Mouse (Mus musculus): ENCODE data around the gene Rpusd1. TPM values are rescaled to one million over a fixed set of nuclear protein-coding genes. Genes with fewer than 3 reads are reported as not detected.

Gene Rpusd1
- polyA plus RNA-seq (2012; rRNA removed), result 22.5 and 24.8 TPM in 2 replicates

DNA sequence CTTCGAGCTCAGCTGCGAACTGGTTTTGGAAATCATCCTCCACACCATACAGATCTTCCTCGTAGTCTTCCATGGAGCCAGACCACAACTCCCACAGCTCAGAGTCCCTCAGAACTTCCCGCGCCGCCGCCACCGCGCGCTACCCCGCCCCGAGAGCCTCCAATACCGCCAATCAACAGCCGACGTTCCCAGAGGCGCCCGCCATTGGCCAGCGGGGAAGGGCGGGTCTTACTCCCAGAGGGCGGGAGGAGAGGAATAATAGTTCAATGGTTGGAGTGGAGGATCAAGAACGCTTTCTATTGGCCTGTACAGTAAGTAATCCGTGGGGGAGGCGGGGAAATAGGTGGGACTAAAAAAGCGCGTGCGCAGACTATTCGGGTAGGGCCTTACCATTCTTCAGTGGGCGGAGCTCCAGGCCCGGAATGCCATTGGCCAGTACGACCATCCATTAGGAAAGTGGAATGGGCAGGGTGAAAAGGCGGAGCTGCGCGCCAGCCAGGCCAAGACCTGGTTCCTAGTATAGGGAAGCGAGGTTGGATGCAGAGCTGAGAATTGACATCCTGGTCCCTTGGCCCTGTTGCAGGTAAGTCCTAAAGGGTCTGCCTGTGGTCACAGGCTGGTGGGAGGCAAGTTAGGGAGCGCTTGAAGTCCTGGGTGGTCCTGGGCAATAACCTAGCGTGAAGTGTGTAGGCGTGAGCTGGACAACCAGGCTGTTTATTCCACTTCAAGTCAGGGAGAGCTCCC is at the start of gene Rpusd1, which contains the start of gene Chtf18:
Rpusd1 (plus strand) TSS at position 406 of the 744 bp plus-strand sequence.
Chtf18 (minus strand) TSS at position 155 of the 744 bp plus-strand sequence.

GRCm38 (mm10) chr17:25716711-25717637 is 10.5 kb upstream of the Rpusd1 start, which contains the start of gene Gng13:
Gene Gng13, plus strand, starts transcription at chr17:25717171.

GRCm38 (mm10) chr17:25735745-25736144 is 8.3 kb downstream of the Rpusd1 start, which contains the start of gene Mslnl:
Gene Mslnl, plus strand, starts transcription at chr17:25736042.

DNA sequence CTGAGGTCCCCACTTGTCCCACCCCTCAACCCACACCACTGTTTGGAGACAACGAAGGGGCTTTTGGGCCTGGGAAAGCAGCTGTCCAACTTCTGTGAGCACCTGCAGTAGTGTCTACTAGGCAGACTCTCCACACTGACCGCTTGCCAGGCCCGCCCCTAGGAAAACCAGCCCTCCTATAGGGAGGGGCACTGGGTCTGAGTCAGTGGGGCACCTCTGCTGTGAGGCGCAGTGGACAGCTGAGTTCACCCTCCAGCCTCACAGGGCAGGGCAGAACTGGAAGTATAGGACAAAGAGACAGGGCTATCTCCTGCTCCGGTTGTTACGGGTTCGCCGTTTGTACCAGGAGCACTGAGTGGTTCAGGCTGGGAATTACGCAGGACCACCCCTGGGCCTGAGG is 26.8 kb downstream of the Rpusd1 start, which contains the start of gene Msln:
Msln (minus strand) TSS at position 138 of the 400 bp plus-strand sequence.

DNA sequence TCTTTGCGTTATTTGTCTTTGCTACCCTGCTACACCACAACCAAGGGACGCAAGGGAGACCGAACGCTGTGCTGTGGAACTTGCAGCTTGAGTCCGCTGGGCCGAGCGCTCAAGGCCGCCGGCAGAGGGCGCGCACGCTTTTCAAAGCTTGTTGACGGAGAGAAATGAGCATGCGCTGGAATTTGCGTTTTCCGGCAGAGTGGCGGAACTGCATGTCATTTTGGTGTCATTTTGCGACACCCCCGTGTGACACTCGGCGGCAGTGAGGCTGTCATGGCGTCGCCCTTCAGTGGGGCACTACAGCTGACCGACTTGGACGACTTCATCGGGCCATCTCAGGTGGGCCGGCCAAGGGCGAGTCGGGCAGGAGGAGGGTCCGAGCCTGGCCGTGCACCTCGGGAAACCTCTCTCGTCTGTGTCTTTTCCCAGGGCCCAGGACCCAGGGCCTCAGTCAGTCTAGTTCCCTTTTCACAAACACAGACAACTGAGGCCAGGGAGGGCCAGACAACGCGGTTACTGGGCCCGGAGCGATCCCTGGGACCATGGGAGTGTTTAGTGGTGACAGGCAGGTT is 46.2 kb downstream of the Rpusd1 start, which contains the start of gene Narfl:
Narfl (plus strand) TSS at position 228 of the 572 bp plus-strand sequence.

Other genes with a start within 250 kb of the Rpusd1 start
- 0.04 TPM in 1 of 2 replicates, not detected in the other for gene Sstr5, start 230.4 kb upstream of the Rpusd1 start, polyA plus RNA-seq (2012; rRNA removed)
- 0.38 and 0.73 TPM in 2 replicates for gene Sox8, start 157.0 kb upstream of the Rpusd1 start, polyA plus RNA-seq (2012; rRNA removed)
- gene Lmf1, start 148.6 kb upstream of the Rpusd1 start, polyA plus RNA-seq (2012; rRNA removed), result 9.1 and 11.0 TPM in 2 replicates
- gene Gng13, start 10.5 kb upstream of the Rpusd1 start, polyA plus RNA-seq (2012; rRNA removed), result 0.09 and 0.11 TPM in 2 replicates
- 3.3 TPM in 2 replicates for gene Chtf18, start 251 bp upstream of the Rpusd1 start, polyA plus RNA-seq (2012; rRNA removed)
- gene Mslnl, start 8.4 kb downstream of the Rpusd1 start, polyA plus RNA-seq (2012; rRNA removed), result 0.24 and 0.38 TPM in 2 replicates
- gene Msln, start 26.7 kb downstream of the Rpusd1 start, polyA plus RNA-seq (2012; rRNA removed), result 3.5 and 10.2 TPM in 2 replicates
- gene Narfl, start 46.1 kb downstream of the Rpusd1 start, polyA plus RNA-seq (2012; rRNA removed), result 7.1 and 8.7 TPM in 2 replicates
- 31.2 and 41.5 TPM in 2 replicates for gene Haghl, start 58.0 kb downstream of the Rpusd1 start, polyA plus RNA-seq (2012; rRNA removed)
- gene Ccdc78, start 58.9 kb downstream of the Rpusd1 start, polyA plus RNA-seq (2012; rRNA removed), result 0.18 TPM in 1 of 2 replicates, not detected in the other
- 68.2 and 76.3 TPM in 2 replicates for gene Fam173a, start 65.2 kb downstream of the Rpusd1 start, polyA plus RNA-seq (2012; rRNA removed)
- gene AC134908.4, start 68.0 kb downstream of the Rpusd1 start, polyA plus RNA-seq (2012; rRNA removed), result 0.63 TPM in 1 of 2 replicates, not detected in the other
- gene Metrn, start 69.5 kb downstream of the Rpusd1 start, polyA plus RNA-seq (2012; rRNA removed), result 20.0 and 33.4 TPM in 2 replicates
- 3.9 TPM in 2 replicates for gene Fbxl16, start 81.4 kb downstream of the Rpusd1 start, polyA plus RNA-seq (2012; rRNA removed)
- gene Wdr24, start 96.0 kb downstream of the Rpusd1 start, polyA plus RNA-seq (2012; rRNA removed), result 16.1 and 17.1 TPM in 2 replicates
- gene Jmjd8, start 101.2 kb downstream of the Rpusd1 start, polyA plus RNA-seq (2012; rRNA removed), result 42.8 and 51.7 TPM in 2 replicates
- gene Stub1, start 105.7 kb downstream of the Rpusd1 start, polyA plus RNA-seq (2012; rRNA removed), result 80.7 and 84.9 TPM in 2 replicates
- gene Rhbdl1, start 109.6 kb downstream of the Rpusd1 start, polyA plus RNA-seq (2012; rRNA removed), result 23.2 and 35.2 TPM in 2 replicates
- 51.3 and 66.3 TPM in 2 replicates for gene Gm20683, start 114.1 kb downstream of the Rpusd1 start, polyA plus RNA-seq (2012; rRNA removed)
- 46.7 and 73.7 TPM in 2 replicates for gene Rhot2, start 117.2 kb downstream of the Rpusd1 start, polyA plus RNA-seq (2012; rRNA removed)
- gene Wdr90, start 133.8 kb downstream of the Rpusd1 start, polyA plus RNA-seq (2012; rRNA removed), result 15.9 and 22.1 TPM in 2 replicates
- 114 and 227 TPM in 2 replicates for gene Mcrip2, start 141.1 kb downstream of the Rpusd1 start, polyA plus RNA-seq (2012; rRNA removed)
- 87.6 and 135 TPM in 2 replicates for gene Mettl26, start 147.4 kb downstream of the Rpusd1 start, polyA plus RNA-seq (2012; rRNA removed)
- gene Wfikkn1, start 153.2 kb downstream of the Rpusd1 start, polyA plus RNA-seq (2012; rRNA removed), result 2.3 and 2.7 TPM in 2 replicates
- gene Rab40c, start 192.1 kb downstream of the Rpusd1 start, polyA plus RNA-seq (2012; rRNA removed), result 32.5 and 35.9 TPM in 2 replicates
- 54.4 and 60.1 TPM in 2 replicates for gene Pigq, start 217.3 kb downstream of the Rpusd1 start, polyA plus RNA-seq (2012; rRNA removed)
- gene Nhlrc4, start 217.3 kb downstream of the Rpusd1 start, polyA plus RNA-seq (2012; rRNA removed), result 0.06 TPM in 1 of 2 replicates, not detected in the other
- 0.09 TPM in 1 of 2 replicates, not detected in the other for gene A930017K11Rik, start 224.9 kb downstream of the Rpusd1 start, polyA plus RNA-seq (2012; rRNA removed)

All from stomach, adult 2 months (tissue).